Mouse (Mus musculus) embryonic fibroblast, embryonic 13.5 days (primary cell): ENCODE measurements at regions not wholly inside any gene's neighbourhood (a gene's known extent, or its start where the extent isn't known, plus 50 kb on each side); places are given as distances from the start of the nearest gene placed in this dataset.

Source experiments
- CTCF ChIP-seq: IDR thresholded peaks from 2 replicates; pipeline ENCODE4 v1.5.1; 2011; ENCODE audit warnings: mild to moderate bottlenecking, control low read depth, low read length, moderate library complexity, borderline replicate concordance; ENCODE audit not compliant: insufficient read depth
- POLR2A ChIP-seq: IDR thresholded peaks from 2 replicates; pipeline ENCODE4 v1.6.1; 2011; ENCODE audit warnings: low read depth, mild to moderate bottlenecking, control low read depth, low read length, moderate library complexity

DNA sequence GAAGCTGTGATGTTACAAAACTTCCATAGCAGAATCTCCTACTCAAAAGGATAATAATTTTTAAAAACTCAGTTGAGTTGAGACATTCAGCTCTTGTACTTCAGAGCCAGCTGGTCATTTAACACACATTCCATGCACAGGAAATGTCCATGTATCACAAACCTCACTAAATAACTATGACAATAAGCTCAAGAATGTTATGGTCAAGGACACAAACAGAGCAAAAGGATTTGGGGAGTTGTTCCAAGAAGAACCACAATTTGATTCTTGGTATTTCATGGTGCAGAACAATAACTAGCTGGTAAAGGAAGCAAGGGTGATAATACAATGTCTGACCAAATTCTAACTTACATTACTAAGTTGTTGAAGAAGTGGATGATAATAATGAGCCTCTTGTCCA lies 471.4 kb upstream of the 2610301B20Rik start:
- TF ChIP-seq CTCF (no peak), POLR2A (no peak)
